Mouse (Mus musculus) CH12.LX (cell line): ENCODE measurements around the gene M6pr.

Source experiments
- CTCF ChIP-seq, 2 experiments: IDR thresholded peaks in 1 of 2; conservative IDR thresholded peaks in 1 of 2; 2 replicates each; pipeline ENCODE4 v1.5.1; 2011 to 2012; ENCODE audit warnings: low read depth in 2 of 2, low read length in 2 of 2, improper control_type of control experiment in 1 of 2, inconsistent platforms in 1 of 2, mild to moderate bottlenecking in 1 of 2, moderate library complexity in 1 of 2
- GABPA ChIP-seq: IDR thresholded peaks from 2 replicates; pipeline ENCODE4 v1.6.1; 2012; ENCODE audit warnings: low read depth, low read length, improper control_type of control experiment, inconsistent platforms; ENCODE audit not compliant: insufficient replicate concordance
- KAT2A ChIP-seq: IDR thresholded peaks from 2 replicates; pipeline ENCODE4 v1.6.1; 2012; ENCODE audit warnings: low read length, improper control_type of control experiment, inconsistent platforms; ENCODE audit not compliant: insufficient replicate concordance
- NELFE ChIP-seq: IDR thresholded peaks from 2 replicates; pipeline ENCODE4 v1.6.1; 2011; ENCODE audit warnings: low read depth, low read length, improper control_type of control experiment
- NRF1 ChIP-seq: IDR thresholded peaks from 2 replicates; pipeline ENCODE4 v1.6.1; 2014; ENCODE audit warnings: low read depth, mild to moderate bottlenecking, inconsistent platforms, low read length, improper control_type of control experiment, moderate library complexity
- POLR2A ChIP-seq: IDR thresholded peaks from 2 replicates; pipeline ENCODE4 v1.6.1; 2011; ENCODE audit warnings: low read depth, mild to moderate bottlenecking, improper control_type of control experiment, low read length
- POLR2AphosphoS2 ChIP-seq: IDR thresholded peaks from 2 replicates; pipeline ENCODE4 v1.6.1; 2011; ENCODE audit warnings: low read depth, low read length, improper control_type of control experiment
- USF2 ChIP-seq: conservative IDR thresholded peaks from 2 replicates; pipeline ENCODE4 v1.6.1; 2011; ENCODE audit warnings: low read depth, low read length, improper control_type of control experiment
- ZNF384 ChIP-seq: IDR thresholded peaks from 2 replicates; pipeline ENCODE4 v1.6.1; 2012; ENCODE audit warnings: low read depth, low read length, improper control_type of control experiment, inconsistent platforms

- TF ChIP-seq ZNF384 (no peak), USF2 (no peak), CTCF (conservative IDR thresholded peaks at IDR 0.05 in 1 of 2, IDR thresholded peaks at IDR 0.05 in 1 of 2; ENCODE audit: low read depth in 2 of 2, low read length in 2 of 2) (no peak), KAT2A (no peak), POLR2AphosphoS2 (no peak), POLR2A (no peak), NELFE (no peak), NRF1 (no peak), GABPA (no peak)
Measured at GRCm38 (mm10) chr6:122309446-122309960, 983 bp downstream of the M6pr start.
